Mouse (Mus musculus): ENCODE measurements at regions not wholly inside any gene's neighbourhood (a gene's known extent, or its start where the extent isn't known, plus 50 kb on each side); places are given as distances from the start of the nearest gene placed in this dataset.

- 21% methylated on average over 6 of the region's 6 CpGs for WGBS
- Histone ChIP-seq H3K4me2 (peak overlapping the region; percentile 31; the same call in 1 of the 2 replicates), H3K9ac (no peak overlapping the region), H3K4me1 (0 out of 2 replicates have a peak, but pooled peaks cover 9% of the 10 kb centered on the region), H3K4me3 (no peak overlapping the region), H3K27ac (no peak overlapping the region), H3K36me3 (no peaks in the 10 kb centered on the region), H3K27me3 (no peaks in the 10 kb centered on the region), H3K9me3 (no peaks in the 10 kb centered on the region)
- ATAC-seq (ENCODE audit: insufficient number of reproducible peaks, insufficient read depth, low FRiP score, low TSS enrichment, low read depth), result 0 out of 2 replicates have a peak, but pooled peaks have one; percentile 15
Measured at GRCm38 (mm10) chr3:51096545-51096944, 127.7 kb upstream of the Noct start.

GRCm38 (mm10) chr3:51097362-51097761, 126.9 kb upstream of the Noct start:
- Histone ChIP-seq H3K27me3 (no peaks in the 10 kb centered on the region), H3K27ac (no peak overlapping the region), H3K4me2 (no peak overlapping the region), H3K4me3 (no peak overlapping the region), H3K9me3 (no peaks in the 10 kb centered on the region), H3K9ac (no peak overlapping the region), H3K4me1 (0 out of 2 replicates have a peak, but pooled peaks cover 9% of the 10 kb centered on the region), H3K36me3 (no peaks in the 10 kb centered on the region)
- ATAC-seq (ENCODE audit: insufficient number of reproducible peaks, insufficient read depth, low FRiP score, low TSS enrichment, low read depth), result no peak
- 79% methylated on average over 10 of the region's 10 CpGs for WGBS

GRCm38 (mm10) chr3:51099966-51100365, 124.3 kb upstream of the Noct start:
- no peak for ATAC-seq (ENCODE audit: insufficient number of reproducible peaks, insufficient read depth, low FRiP score, low TSS enrichment, low read depth)
- Histone ChIP-seq H3K27me3 (no peaks in the 10 kb centered on the region), H3K4me3 (no peak overlapping the region), H3K9ac (no peak overlapping the region), H3K4me2 (no peak overlapping the region), H3K27ac (no peak overlapping the region), H3K4me1 (0 out of 2 replicates have a peak, but pooled peaks cover 9% of the 10 kb centered on the region), H3K9me3 (no peaks in the 10 kb centered on the region), H3K36me3 (no peaks in the 10 kb centered on the region)
- 73% methylated on average over 7 of the region's 7 CpGs for WGBS

GRCm38 (mm10) chr3:51108639-51109202, 115.5 kb upstream of the Noct start:
- ATAC-seq (ENCODE audit: insufficient number of reproducible peaks, insufficient read depth, low FRiP score, low TSS enrichment, low read depth), result no peak
- no peaks in the 10 kb centered on the region for H3K27me3 ChIP-seq
- 0 out of 2 replicates have a peak, but pooled peaks cover 2% of the 10 kb centered on the region for H3K9me3 ChIP-seq
- H3K9ac ChIP-seq, result no peak overlapping the region
- H3K4me2 ChIP-seq, result no peak overlapping the region
- 0 out of 2 replicates have a peak overlapping the region, but pooled peaks have one; percentile 22 for H3K27ac ChIP-seq
- WGBS, result 31% methylated on average over 12 of the region's 12 CpGs
- no peaks in the 10 kb centered on the region for H3K36me3 ChIP-seq
- no peaks in the 10 kb centered on the region; the same call in 1 of the 2 replicates for H3K4me1 ChIP-seq
- no peak overlapping the region for H3K4me3 ChIP-seq

GRCm38 (mm10) chr3:51111241-51111640, 113.0 kb upstream of the Noct start:
- ATAC-seq (ENCODE audit: insufficient number of reproducible peaks, insufficient read depth, low FRiP score, low TSS enrichment, low read depth), result no peak

GRCm38 (mm10) chr3:51112351-51112750, 111.9 kb upstream of the Noct start:
- H3K4me2 ChIP-seq, result no peak overlapping the region
- no peak overlapping the region for H3K9ac ChIP-seq
- H3K4me3 ChIP-seq, result no peak overlapping the region
- H3K27me3 ChIP-seq, result no peaks in the 10 kb centered on the region
- peaks cover 3% of the 10 kb centered on the region for H3K4me1 ChIP-seq
- no peaks in the 10 kb centered on the region for H3K36me3 ChIP-seq
- ATAC-seq (ENCODE audit: insufficient number of reproducible peaks, insufficient read depth, low FRiP score, low TSS enrichment, low read depth), result no peak
- no peak overlapping the region for H3K27ac ChIP-seq
- 81% methylated on average over 3 of the region's 3 CpGs for WGBS
- no peaks in the 10 kb centered on the region for H3K9me3 ChIP-seq

More at GRCm38 (mm10) chr3:51111241-51111640, 113.0 kb upstream of the Noct start:
- H3K36me3 ChIP-seq, result no peaks in the 10 kb centered on the region
- WGBS, result 95% methylated on average over 11 of the region's 11 CpGs
- no peaks in the 10 kb centered on the region for H3K27me3 ChIP-seq
- no peak overlapping the region for H3K4me2 ChIP-seq
- H3K4me3 ChIP-seq, result no peak overlapping the region
- no peaks in the 10 kb centered on the region for H3K9me3 ChIP-seq
- no peak overlapping the region for H3K9ac ChIP-seq
- no peak overlapping the region for H3K27ac ChIP-seq
- H3K4me1 ChIP-seq, result no peaks in the 10 kb centered on the region; the same call in 1 of the 2 replicates

GRCm38 (mm10) chr3:51115921-51116320, 108.3 kb upstream of the Noct start:
- Histone ChIP-seq H3K27ac (no peak overlapping the region), H3K9ac (no peak overlapping the region)
- no peak for ATAC-seq (ENCODE audit: insufficient number of reproducible peaks, insufficient read depth, low FRiP score, low TSS enrichment, low read depth)

GRCm38 (mm10) chr3:51118706-51119105, 105.5 kb upstream of the Noct start:
- Histone ChIP-seq H3K4me1 (peaks cover 11% of the 10 kb centered on the region), H3K27me3 (no peaks in the 10 kb centered on the region), H3K36me3 (no peaks in the 10 kb centered on the region), H3K27ac (no peak overlapping the region), H3K4me3 (no peak overlapping the region), H3K9me3 (no peaks in the 10 kb centered on the region), H3K4me2 (no peak overlapping the region), H3K9ac (no peak overlapping the region)
- no peak for ATAC-seq (ENCODE audit: insufficient number of reproducible peaks, insufficient read depth, low FRiP score, low TSS enrichment, low read depth)
- WGBS, result 86% methylated on average over 7 of the region's 7 CpGs

More at GRCm38 (mm10) chr3:51115921-51116320, 108.3 kb upstream of the Noct start:
- no peaks in the 10 kb centered on the region for H3K27me3 ChIP-seq
- peaks cover 6% of the 10 kb centered on the region; the same call in 1 of the 2 replicates for H3K4me1 ChIP-seq
- no peaks in the 10 kb centered on the region for H3K36me3 ChIP-seq
- no peak overlapping the region for H3K4me3 ChIP-seq
- no peaks in the 10 kb centered on the region for H3K9me3 ChIP-seq
- no peak overlapping the region for H3K4me2 ChIP-seq
- WGBS, result 82% methylated on average over 2 of the region's 2 CpGs

- Histone ChIP-seq H3K36me3 (no peaks in the 10 kb centered on the region), H3K4me1 (peaks cover 11% of the 10 kb centered on the region), H3K4me2 (no peak overlapping the region), H3K27me3 (no peaks in the 10 kb centered on the region), H3K27ac (no peak overlapping the region), H3K9me3 (no peaks in the 10 kb centered on the region), H3K4me3 (no peak overlapping the region), H3K9ac (no peak overlapping the region)
- WGBS, result 92% methylated on average over 12 of the region's 12 CpGs
- ATAC-seq (ENCODE audit: insufficient number of reproducible peaks, insufficient read depth, low FRiP score, low TSS enrichment, low read depth), result no peak
Measured at GRCm38 (mm10) chr3:51120522-51120921, 103.7 kb upstream of the Noct start.

GRCm38 (mm10) chr3:51121703-51122540, 102.3 kb upstream of the Noct start:
- no peaks in the 10 kb centered on the region for H3K27me3 ChIP-seq
- H3K9me3 ChIP-seq, result no peaks in the 10 kb centered on the region
- peaks cover 11% of the 10 kb centered on the region for H3K4me1 ChIP-seq
- no peak for ATAC-seq (ENCODE audit: insufficient number of reproducible peaks, insufficient read depth, low FRiP score, low TSS enrichment, low read depth)
- H3K27ac ChIP-seq, result no peak overlapping the region
- no peaks in the 10 kb centered on the region for H3K36me3 ChIP-seq
- no peak overlapping the region for H3K4me3 ChIP-seq
- H3K9ac ChIP-seq, result no peak overlapping the region
- WGBS, result 33% methylated on average over 9 of the region's 9 CpGs
- no peak overlapping the region for H3K4me2 ChIP-seq

- Histone ChIP-seq H3K27ac (no peak overlapping the region), H3K9me3 (no peaks in the 10 kb centered on the region), H3K4me1 (peaks cover 6% of the 10 kb centered on the region), H3K9ac (no peak overlapping the region), H3K4me2 (no peak overlapping the region), H3K27me3 (no peaks in the 10 kb centered on the region), H3K4me3 (no peak overlapping the region), H3K36me3 (no peaks in the 10 kb centered on the region)
- no peak for ATAC-seq (ENCODE audit: insufficient number of reproducible peaks, insufficient read depth, low FRiP score, low TSS enrichment, low read depth)
- WGBS, result 100% methylated on average over 1 of the region's 1 CpGs
Measured at GRCm38 (mm10) chr3:51122541-51122935, 101.7 kb upstream of the Noct start.

- no peak for ATAC-seq (ENCODE audit: insufficient number of reproducible peaks, insufficient read depth, low FRiP score, low TSS enrichment, low read depth)
Measured at GRCm38 (mm10) chr3:51127875-51128274, 96.4 kb upstream of the Noct start.

More at GRCm38 (mm10) chr3:51127875-51128274, 96.4 kb upstream of the Noct start:
- Histone ChIP-seq H3K4me1 (no peaks in the 10 kb centered on the region), H3K4me2 (no peak overlapping the region), H3K27me3 (no peaks in the 10 kb centered on the region), H3K9ac (no peak overlapping the region), H3K27ac (no peak overlapping the region), H3K4me3 (no peak overlapping the region), H3K9me3 (no peaks in the 10 kb centered on the region), H3K36me3 (no peaks in the 10 kb centered on the region)
- WGBS, result 67% methylated on average over 1 of the region's 1 CpGs
